Mouse (Mus musculus): ENCODE measurements at regions not wholly inside any gene's neighbourhood (a gene's known extent, or its start where the extent isn't known, plus 50 kb on each side); places are given as distances from the start of the nearest gene placed in this dataset.

GRCm38 (mm10) chr9:61581046-61581445 lies 208.9 kb downstream of the Tle3 start:
- in situ Hi-C loops (cut with MboI; ENCODE audit: low sequenced_read_pairs in 2 of 2, unreplicated experiment in 2 of 2) = no loop called here

DNA sequence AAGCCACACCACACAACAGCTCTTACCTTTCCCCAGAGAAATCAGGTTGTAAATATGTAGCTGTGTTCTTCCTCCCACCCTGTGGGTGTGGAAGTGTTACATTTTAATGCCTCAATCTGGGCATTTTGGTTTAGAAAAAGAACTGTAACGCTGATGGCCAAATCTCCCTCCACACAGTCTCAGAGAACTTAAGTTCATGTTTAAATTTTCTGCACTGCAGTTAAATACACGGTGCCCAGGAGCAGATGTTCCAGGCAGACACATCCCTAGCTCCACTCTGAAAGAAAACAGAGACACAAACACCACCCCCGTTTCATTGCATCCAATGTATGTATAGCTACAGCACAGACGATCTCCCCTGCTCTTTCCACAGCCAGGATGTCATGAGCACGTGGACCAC lies 206.1 kb downstream of the Tle3 start:
- in situ Hi-C loops (cut with MboI; ENCODE audit: low sequenced_read_pairs in 2 of 2, unreplicated experiment in 2 of 2) = no loop called here
- no peak overlapping the region for H3K27ac ChIP-seq (ENCODE audit: insufficient read depth, low read depth, low read length, poor library complexity, severe bottlenecking)
- DNase-seq (ENCODE audit: low read depth, low spot score) = no peak
- H3K9me3 ChIP-seq (ENCODE audit: control insufficient read depth, insufficient read depth, low read depth, low read length) = no peaks in the 10 kb centered on the region
- 0 out of 4 replicates have a peak, but pooled peaks cover under 1 to 3% of the 10 kb centered on the region in 2 experiments for H3K4me1 ChIP-seq (ENCODE audit: control insufficient read depth in 2 of 2, insufficient read depth in 2 of 2, low read length in 2 of 2, poor library complexity in 1 of 2)
- TF ChIP-seq HCFC1 (IDR thresholded peaks at IDR 0.05; ENCODE audit: borderline replicate concordance, insufficient read depth, low read length) = no peak
- no peak for TF ChIP-seq CHD2 (IDR thresholded peaks at IDR 0.05; ENCODE audit: low read depth, low read length)
- no peak for TF ChIP-seq ZNF384 (IDR thresholded peaks at IDR 0.05; ENCODE audit: low read depth, low read length)
- no peak for TF ChIP-seq MAFK (IDR thresholded peaks at IDR 0.05; ENCODE audit: insufficient read depth, low read depth, low read length)
- TF ChIP-seq ZC3H11A (IDR thresholded peaks at IDR 0.05; ENCODE audit: borderline replicate concordance, low read depth, low read length) = no peak
- H3K36me3 ChIP-seq (ENCODE audit: control insufficient read depth, insufficient read depth, low read length, poor library complexity, severe bottlenecking) = no peaks in the 10 kb centered on the region
- no peak overlapping the region for H3K4me3 ChIP-seq (ENCODE audit: insufficient read depth in 1 of 2, low read depth in 1 of 2, low read length in 2 of 2, poor library complexity in 1 of 2, severe bottlenecking in 1 of 2)
- H3K9ac ChIP-seq (ENCODE audit: insufficient read depth, low read depth, low read length, poor library complexity, severe bottlenecking) = no peak overlapping the region

More at GRCm38 (mm10) chr9:61581046-61581445, 208.9 kb downstream of the Tle3 start:
- DNase-seq (ENCODE audit: low read depth, low spot score) = no peak
- no peak overlapping the region for H3K9ac ChIP-seq (ENCODE audit: insufficient read depth, low read depth, low read length, poor library complexity, severe bottlenecking)
- no peak overlapping the region for H3K27ac ChIP-seq (ENCODE audit: insufficient read depth, low read depth, low read length, poor library complexity, severe bottlenecking)
- H3K36me3 ChIP-seq (ENCODE audit: control insufficient read depth, insufficient read depth, low read length, poor library complexity, severe bottlenecking) = no peaks in the 10 kb centered on the region
- H3K9me3 ChIP-seq (ENCODE audit: control insufficient read depth, insufficient read depth, low read depth, low read length) = no peaks in the 10 kb centered on the region
- H3K4me1 ChIP-seq (ENCODE audit: control insufficient read depth in 2 of 2, insufficient read depth in 2 of 2, low read length in 2 of 2, poor library complexity in 1 of 2) = 0 out of 4 replicates have a peak, but pooled peaks cover 0 to 3% of the 10 kb centered on the region in 2 experiments
- H3K4me3 ChIP-seq (ENCODE audit: insufficient read depth in 1 of 2, low read depth in 1 of 2, low read length in 2 of 2, poor library complexity in 1 of 2, severe bottlenecking in 1 of 2) = no peak overlapping the region
- no peak for TF ChIP-seq HCFC1 (IDR thresholded peaks at IDR 0.05; ENCODE audit: borderline replicate concordance, insufficient read depth, low read length)
- TF ChIP-seq ZC3H11A (IDR thresholded peaks at IDR 0.05; ENCODE audit: borderline replicate concordance, low read depth, low read length) = no peak

GRCm38 (mm10) chr9:61573634-61574359 lies 201.6 kb downstream of the Tle3 start:
- in situ Hi-C loops (cut with MboI; ENCODE audit: low sequenced_read_pairs in 2 of 2, unreplicated experiment in 2 of 2) = no loop called here

GRCm38 (mm10) chr9:61563017-61563416 lies 190.9 kb downstream of the Tle3 start:
- in situ Hi-C loops (cut with MboI; ENCODE audit: low sequenced_read_pairs in 2 of 2, unreplicated experiment in 2 of 2) = no loop called here
- H3K4me1 ChIP-seq (ENCODE audit: control insufficient read depth in 2 of 2, insufficient read depth in 2 of 2, low read length in 2 of 2, poor library complexity in 1 of 2) = no peaks in the 10 kb centered on the region
- no peak for DNase-seq (ENCODE audit: low read depth, low spot score)
- no peak for TF ChIP-seq ZC3H11A (IDR thresholded peaks at IDR 0.05; ENCODE audit: borderline replicate concordance, low read depth, low read length)
- TF ChIP-seq ZNF384 (IDR thresholded peaks at IDR 0.05; ENCODE audit: low read depth, low read length) = no peak
- TF ChIP-seq MAFK (IDR thresholded peaks at IDR 0.05; ENCODE audit: insufficient read depth, low read depth, low read length) = no peak
- TF ChIP-seq CHD2 (IDR thresholded peaks at IDR 0.05; ENCODE audit: low read depth, low read length) = no peak
- no peak for TF ChIP-seq HCFC1 (IDR thresholded peaks at IDR 0.05; ENCODE audit: borderline replicate concordance, insufficient read depth, low read length)
- no peak overlapping the region for H3K9ac ChIP-seq (ENCODE audit: insufficient read depth, low read depth, low read length, poor library complexity, severe bottlenecking)
- H3K27ac ChIP-seq (ENCODE audit: insufficient read depth, low read depth, low read length, poor library complexity, severe bottlenecking) = no peak overlapping the region; the same call in 1 of the 2 replicates
- no peaks in the 10 kb centered on the region for H3K36me3 ChIP-seq (ENCODE audit: control insufficient read depth, insufficient read depth, low read length, poor library complexity, severe bottlenecking)
- H3K4me3 ChIP-seq (ENCODE audit: insufficient read depth in 1 of 2, low read depth in 1 of 2, low read length in 2 of 2, poor library complexity in 1 of 2, severe bottlenecking in 1 of 2) = no peak overlapping the region
- H3K9me3 ChIP-seq (ENCODE audit: control insufficient read depth, insufficient read depth, low read depth, low read length) = no peaks in the 10 kb centered on the region

More at GRCm38 (mm10) chr9:61573634-61574359, 201.6 kb downstream of the Tle3 start:
- Histone ChIP-seq H3K27ac (ENCODE audit: insufficient read depth, low read depth, low read length, poor library complexity, severe bottlenecking) (no peak overlapping the region), H3K4me1 (ENCODE audit: control insufficient read depth in 2 of 2, insufficient read depth in 2 of 2, low read length in 2 of 2, poor library complexity in 1 of 2) (0 out of 4 replicates have a peak, but pooled peaks cover 1 to 3% of the 10 kb centered on the region in 2 experiments), H3K9me3 (ENCODE audit: control insufficient read depth, insufficient read depth, low read depth, low read length) (no peaks in the 10 kb centered on the region), H3K9ac (ENCODE audit: insufficient read depth, low read depth, low read length, poor library complexity, severe bottlenecking) (no peak overlapping the region), H3K4me3 (ENCODE audit: insufficient read depth in 1 of 2, low read depth in 1 of 2, low read length in 2 of 2, poor library complexity in 1 of 2, severe bottlenecking in 1 of 2) (no peak overlapping the region), H3K36me3 (ENCODE audit: control insufficient read depth, insufficient read depth, low read length, poor library complexity, severe bottlenecking) (no peaks in the 10 kb centered on the region)
- no peak for TF ChIP-seq ZNF384 (IDR thresholded peaks at IDR 0.05; ENCODE audit: low read depth, low read length)
- TF ChIP-seq ZC3H11A (IDR thresholded peaks at IDR 0.05; ENCODE audit: borderline replicate concordance, low read depth, low read length) = no peak
- TF ChIP-seq HCFC1 (IDR thresholded peaks at IDR 0.05; ENCODE audit: borderline replicate concordance, insufficient read depth, low read length) = no peak
- no peak for TF ChIP-seq CHD2 (IDR thresholded peaks at IDR 0.05; ENCODE audit: low read depth, low read length)
- TF ChIP-seq MAFK (IDR thresholded peaks at IDR 0.05; ENCODE audit: insufficient read depth, low read depth, low read length) = no peak
- no peak for DNase-seq (ENCODE audit: low read depth, low spot score)
